Mouse (Mus musculus): ENCODE data around the gene Gcgr.

DNA sequence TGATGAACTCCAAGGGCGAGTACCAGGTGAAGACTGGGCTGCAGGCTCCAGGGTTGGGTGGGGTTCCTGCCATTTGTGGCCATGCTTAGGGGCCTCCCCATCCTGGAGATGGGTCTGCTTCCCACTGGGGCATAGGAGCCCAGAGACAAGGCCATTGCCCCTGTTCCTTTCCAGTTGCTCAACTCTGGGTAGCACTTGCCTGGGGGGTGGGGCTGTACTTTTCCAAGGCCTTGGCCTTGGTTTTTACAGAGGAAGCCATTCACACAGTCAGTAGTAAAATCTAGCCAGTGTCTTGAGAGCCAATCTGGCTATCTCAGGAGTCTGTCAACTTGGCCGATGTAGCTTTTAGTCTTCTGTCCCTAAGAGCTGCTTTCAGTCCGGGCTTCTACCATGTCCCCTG lies 33.1 kb upstream of the Gcgr start:
- TF ChIP-seq POLR2A (IDR thresholded peaks at IDR 0.05; ENCODE audit: control insufficient read depth, low read depth, low read length) (no peak), CTCF (IDR thresholded peaks at IDR 0.05; ENCODE audit: control insufficient read depth, insufficient read depth, insufficient replicate concordance, low read depth, low read length) (no peak)
